Comparison of ENCODE assay signal across 20 mouse cellular contexts in genomic region chr7:100534216-100534615, GRCm38 (mm10).
"Had no signal": no experiment of that assay in that cellular context is flagged by ENCODE, and none has a peak within 500 bp of the region (broad histone marks: within the 10 kb centered on the region; RNA-seq: fewer than 3 reads in every experiment).

No protein-coding gene starts in this region.

- H3K4me2 ChIP-seq: liver, embryonic 11.5 days; midbrain, embryonic 11.5 days; neural tube, embryonic 12.5 days; neural tube, embryonic 15.5 days had no signal

- ATAC-seq: lung, postnatal 0 days had no signal

- H3K27me3 ChIP-seq: neural tube, embryonic 12.5 days; neural tube, embryonic 15.5 days had no signal

- H3K9ac ChIP-seq: liver, embryonic 14.5 days; neural tube, embryonic 12.5 days; neural tube, embryonic 15.5 days had no signal

- DNase-seq: kidney, adult 2 months; kidney, postnatal 25 days; layer of hippocampus, adult 9-11 months; layer of hippocampus, postnatal 36 days; midbrain, embryonic 14.5 days; right cerebral cortex, adult 18-20 months; right cerebral cortex, postnatal 14 days; right cerebral cortex, postnatal 4 days; thymus, adult 2 months; thymus, postnatal 14 days had no signal

- H3K4me3 ChIP-seq: layer of hippocampus, adult 2 months; left cerebral cortex, adult 2 months; neural tube, embryonic 12.5 days; neural tube, embryonic 15.5 days had no signal

- H3K9me3 ChIP-seq: neural tube, embryonic 12.5 days; neural tube, embryonic 15.5 days had no signal

- H3K27ac ChIP-seq: kidney, postnatal 0 days; layer of hippocampus, adult 2 months; left cerebral cortex, adult 2 months; liver, embryonic 14.5 days; neural tube, embryonic 12.5 days; neural tube, embryonic 15.5 days; stomach, postnatal 0 days had no signal
